Mouse (Mus musculus): Measurements from ENCODE around the gene Arl3. TPM values are rescaled to one million over a fixed set of nuclear protein-coding genes. Genes with fewer than 3 reads are reported as not detected.

Gene Arl3
- total and polyA plus RNA-seq, 3 experiments, result 24.1 to 46.5 (median 45.3) TPM

- dilution Hi-C loops (cut with MboI; ENCODE audit: extremely low pct_ligation_motif_present, extremely low pct_unique_long_range_greater_than_20kb, low sequenced_read_pairs), result no loop called here
- no peak overlapping the region for H3K4me3 ChIP-seq (replicated peaks in 1 of 3; ENCODE audit: low read depth in 2 of 3, low read length in 2 of 3, poor library complexity in 1 of 3)
- H3K27ac ChIP-seq (ENCODE audit: insufficient read depth, low read depth), result no peak overlapping the region
- H3K36me3 ChIP-seq (replicated peaks in 1 of 2; ENCODE audit: control insufficient read depth in 1 of 2, insufficient read depth in 1 of 2, low read length in 1 of 2), result peaks cover 0 to 32% of the 10 kb centered on the region in 2 experiments
- H3K79me2 ChIP-seq (replicated peaks; ENCODE audit: control insufficient read depth, extremely low read depth, insufficient read depth, poor library complexity, severe bottlenecking), result no peaks in the 10 kb centered on the region
- H3K4me1 ChIP-seq (ENCODE audit: control insufficient read depth in 1 of 2, insufficient read depth in 2 of 2), result peaks cover under 1 to 30% of the 10 kb centered on the region in 2 experiments; a peak in 2 of 4 replicates
- DNase-seq (ENCODE audit: extremely low read depth), result no peak
- H3K4me2 ChIP-seq (ENCODE audit: insufficient read depth, low read depth, poor library complexity, severe bottlenecking), result no peak overlapping the region
- TF ChIP-seq MAZ (IDR thresholded peaks at IDR 0.05; ENCODE audit: low read depth, low read length), result no peak
- H3K27me3 ChIP-seq (replicated peaks), result no peaks in the 10 kb centered on the region
- peaks cover 3% of the 10 kb centered on the region for H3K9me3 ChIP-seq (replicated peaks; ENCODE audit: low read length)
- H3K9ac ChIP-seq (ENCODE audit: insufficient read depth, low read depth), result no peak overlapping the region
- in situ Hi-C loops (cut with MboI; ENCODE audit: low pct_ligation_motif_present, low pct_unique_long_range_greater_than_20kb, low sequenced_read_pairs), result no loop called here
Observed at GRCm38 (mm10) chr19:46537357-46537756, 35.6 kb downstream of the Arl3 start.

GRCm38 (mm10) chr19:46534542-46535098 is 38.4 kb downstream of the Arl3 start:
- no peak for DNase-seq (ENCODE audit: extremely low read depth)
- in situ Hi-C loops (cut with MboI; ENCODE audit: low pct_ligation_motif_present, low pct_unique_long_range_greater_than_20kb, low sequenced_read_pairs), result no loop called here
- Histone ChIP-seq H3K36me3 (replicated peaks in 1 of 2; ENCODE audit: control insufficient read depth in 1 of 2, insufficient read depth in 1 of 2, low read length in 1 of 2) (peaks cover 0 to 13% of the 10 kb centered on the region in 2 experiments), H3K4me1 (ENCODE audit: control insufficient read depth in 1 of 2, insufficient read depth in 2 of 2) (peaks cover 6 to 57% of the 10 kb centered on the region in 2 experiments), H3K9ac (ENCODE audit: insufficient read depth, low read depth) (no peak overlapping the region), H3K4me2 (ENCODE audit: insufficient read depth, low read depth, poor library complexity, severe bottlenecking) (no peak overlapping the region), H3K9me3 (replicated peaks; ENCODE audit: low read length) (no peaks in the 10 kb centered on the region), H3K27ac (ENCODE audit: insufficient read depth, low read depth) (no peak overlapping the region), H3K27me3 (replicated peaks) (no peaks in the 10 kb centered on the region), H3K4me3 (replicated peaks in 1 of 3; ENCODE audit: low read depth in 2 of 3, low read length in 2 of 3, poor library complexity in 1 of 3) (no peak overlapping the region), H3K79me2 (replicated peaks; ENCODE audit: control insufficient read depth, extremely low read depth, insufficient read depth, poor library complexity, severe bottlenecking) (no peaks in the 10 kb centered on the region)
- TF ChIP-seq CTCF (conservative IDR thresholded peaks at IDR 0.05 in 1 of 2, IDR thresholded peaks at IDR 0.05 in 1 of 2; ENCODE audit: low read depth in 2 of 2, low read length in 2 of 2) (no peak), SMC3 (IDR thresholded peaks at IDR 0.05; ENCODE audit: low read depth, low read length) (no peak), USF1 (IDR thresholded peaks at IDR 0.05; ENCODE audit: low read depth, low read length) (no peak), POLR2AphosphoS2 (IDR thresholded peaks at IDR 0.05; ENCODE audit: low read depth, low read length) (no peak), GABPA (IDR thresholded peaks at IDR 0.05; ENCODE audit: insufficient replicate concordance, low read depth, low read length) (no peak), HCFC1 (IDR thresholded peaks at IDR 0.05; ENCODE audit: low read depth, low read length) (no peak), ZNF384 (IDR thresholded peaks at IDR 0.05; ENCODE audit: low read depth, low read length) (no peak), ZKSCAN1 (IDR thresholded peaks at IDR 0.05; ENCODE audit: borderline replicate concordance, low read depth, low read length) (no peak), NELFE (IDR thresholded peaks at IDR 0.05; ENCODE audit: low read depth, low read length) (no peak), MAZ (IDR thresholded peaks at IDR 0.05; ENCODE audit: low read depth, low read length) (no peak), POLR2A (IDR thresholded peaks at IDR 0.05; ENCODE audit: low read depth, low read length) (no peak), TBP (conservative IDR thresholded peaks at IDR 0.05; ENCODE audit: low read depth, low read length) (no peak), SIN3A (IDR thresholded peaks at IDR 0.05; ENCODE audit: low read length) (no peak), USF2 (conservative IDR thresholded peaks at IDR 0.05; ENCODE audit: low read depth, low read length) (no peak), CHD1 (IDR thresholded peaks at IDR 0.05; ENCODE audit: low read depth, low read length) (no peak), PAX5 (IDR thresholded peaks at IDR 0.05; ENCODE audit: low read length) (no peak)
- dilution Hi-C loops (cut with MboI; ENCODE audit: extremely low pct_ligation_motif_present, extremely low pct_unique_long_range_greater_than_20kb, low sequenced_read_pairs), result no loop called here

Measured in CH12.LX (cell line).